In the genomic region with DNA sequence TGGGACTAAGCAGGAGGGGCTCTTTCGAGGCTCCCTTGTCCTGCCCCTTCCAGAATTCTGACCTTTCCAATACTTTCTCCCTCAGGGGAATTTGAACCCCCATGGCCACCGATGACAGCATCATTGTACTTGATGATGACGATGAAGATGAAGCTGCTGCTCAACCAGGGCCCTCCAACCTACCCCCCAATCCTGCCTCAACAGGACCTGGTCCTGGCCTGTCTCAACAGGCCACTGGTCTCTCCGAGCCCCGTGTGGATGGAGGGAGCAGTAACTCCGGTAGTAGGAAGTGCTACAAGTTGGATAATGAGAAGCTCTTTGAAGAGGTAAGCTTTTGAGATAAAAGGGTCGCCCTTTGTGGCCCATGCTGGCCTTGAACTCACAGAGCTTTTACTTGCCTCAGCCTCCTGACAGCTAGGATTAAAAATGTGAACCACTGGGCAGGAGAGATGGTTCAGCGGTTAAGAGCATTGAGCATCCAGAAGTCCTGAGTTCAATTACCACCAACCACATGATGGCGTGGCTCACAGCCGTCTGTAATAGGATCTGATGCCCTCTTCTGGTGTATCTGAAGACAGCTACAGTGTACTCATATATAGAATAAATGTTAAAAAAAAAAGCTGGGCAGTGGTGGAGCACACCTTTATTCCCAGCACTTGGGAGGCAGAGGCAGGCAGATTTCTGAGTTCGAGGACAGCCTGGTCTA, we compare ENCODE assay signal across 8 mouse cellular contexts. TPM values are rescaled to one million over a fixed set of nuclear protein-coding genes. Genes with fewer than 3 reads are reported as not detected.
DNase-seq lines count a peak whose midpoint lies in the region; ATAC-seq lines count a peak whose summit lies in the region.

No protein-coding gene starts in this region.

- no peak for ATAC-seq in embryonic facial prominence, embryonic 14.5 days (ENCODE audit: low read depth)
- ATAC-seq in limb, embryonic 15.5 days (ENCODE audit: insufficient number of reproducible peaks, low FRiP score, low TSS enrichment, low read depth): no peak

- no peaks in the 10 kb centered on the region for H3K27me3 ChIP-seq in embryonic facial prominence, embryonic 14.5 days (replicated peaks; ENCODE audit: control insufficient read depth, insufficient read depth, low read length)
- no peaks in the 10 kb centered on the region for H3K27me3 ChIP-seq in limb, embryonic 15.5 days

- H3K27ac ChIP-seq in embryonic facial prominence, embryonic 14.5 days (replicated peaks; ENCODE audit: low read depth, low read length): peak overlapping the region; percentile 92
- peak overlapping the region; percentile 94 for H3K27ac ChIP-seq in limb, embryonic 15.5 days

- peak overlapping the region; percentile 97 for H3K4me2 ChIP-seq in embryonic facial prominence, embryonic 14.5 days (ENCODE audit: low read depth, low read length)
- H3K4me2 ChIP-seq in limb, embryonic 15.5 days: peak overlapping the region; percentile 96

- peaks cover 17% of the 10 kb centered on the region for H3K4me1 ChIP-seq in embryonic facial prominence, embryonic 14.5 days (ENCODE audit: control insufficient read depth, insufficient read depth, low read length)
- H3K4me1 ChIP-seq in limb, embryonic 15.5 days: peaks cover 47% of the 10 kb centered on the region

- H3K9me3 ChIP-seq in embryonic facial prominence, embryonic 14.5 days (ENCODE audit: control insufficient read depth, low read length): no peaks in the 10 kb centered on the region
- H3K9me3 ChIP-seq in limb, embryonic 15.5 days: no peaks in the 10 kb centered on the region

- 42% methylated on average over 11 of the region's 11 CpGs for WGBS in embryonic facial prominence, embryonic 14.5 days
- 42% methylated on average over 11 of the region's 11 CpGs for WGBS in limb, embryonic 15.5 days

- H3K9ac ChIP-seq in embryonic facial prominence, embryonic 14.5 days (ENCODE audit: low read depth, low read length): peak overlapping the region; percentile 93
- peak overlapping the region; percentile 83; the same call in 1 of the 2 replicates for H3K9ac ChIP-seq in limb, embryonic 15.5 days

- H3K4me3 ChIP-seq in embryonic facial prominence, embryonic 14.5 days (ENCODE audit: low read depth, low read length): peak overlapping the region; percentile 95
- peak overlapping the region; percentile 93 for H3K4me3 ChIP-seq in limb, embryonic 15.5 days

- H3K36me3 ChIP-seq in embryonic facial prominence, embryonic 14.5 days (ENCODE audit: control insufficient read depth, insufficient read depth, low read length): peaks cover 42% of the 10 kb centered on the region
- H3K36me3 ChIP-seq in limb, embryonic 15.5 days: peaks cover 38% of the 10 kb centered on the region

- peak; percentile 60 for DNase-seq in cerebellum, adult 9-11 months
- DNase-seq in cerebellum, postnatal 14 days: no peak
- DNase-seq in 416B (ENCODE audit: low read depth): peak; percentile 66
- no peak for DNase-seq in embryonic facial prominence, embryonic 14.5 days (ENCODE audit: low spot score)
- DNase-seq in right cerebral cortex, postnatal 4 days: no peak
- no peak for DNase-seq in adrenal gland, adult (ENCODE audit: inconsistent age in 2 of 2, low spot score in 1 of 2)
- DNase-seq in urinary bladder, postnatal 4 days (ENCODE audit: low spot score in 2 of 2): no peak

RNA-seq across cellular contexts. Expression of a gene that starts 1.3 kb away (rescaled TPM):
- 34.8 and 38.2 TPM in 2 replicates for polyA plus RNA-seq in embryonic facial prominence, embryonic 14.5 days (2014; fragmentation: Nextera tagmentation; extraction: Ambion mirVana)
- 47.2 and 55.7 TPM in 2 replicates for polyA plus RNA-seq in limb, embryonic 15.5 days (2015; fragmentation: Nextera tagmentation; extraction: Ambion mirVana)

RNA-seq across cellular contexts. Expression of a gene that starts 5.2 kb away (rescaled TPM):
- 31.9 and 32.0 TPM in 2 replicates for polyA plus RNA-seq in embryonic facial prominence, embryonic 14.5 days (2014; fragmentation: Nextera tagmentation; extraction: Ambion mirVana)
- polyA plus RNA-seq in limb, embryonic 15.5 days (2015; fragmentation: Nextera tagmentation; extraction: Ambion mirVana): 42.1 and 46.3 TPM in 2 replicates

RNA-seq across cellular contexts. Expression of a gene that starts 5.2 kb away (rescaled TPM):
- 8.9 and 11.6 TPM in 2 replicates for polyA plus RNA-seq in embryonic facial prominence, embryonic 14.5 days (2014; fragmentation: Nextera tagmentation; extraction: Ambion mirVana)
- polyA plus RNA-seq in limb, embryonic 15.5 days (2015; fragmentation: Nextera tagmentation; extraction: Ambion mirVana): 14.0 and 15.5 TPM in 2 replicates

RNA-seq across cellular contexts. Expression of a gene that starts 5.6 kb away (rescaled TPM):
- not detected in 2 replicates for polyA plus RNA-seq in embryonic facial prominence, embryonic 14.5 days (2014; fragmentation: Nextera tagmentation; extraction: Ambion mirVana)
- polyA plus RNA-seq in limb, embryonic 15.5 days (2015; fragmentation: Nextera tagmentation; extraction: Ambion mirVana): 0.19 and 0.30 TPM in 2 replicates

RNA-seq across cellular contexts. Expression of a gene that starts 18.8 kb away (rescaled TPM):
- polyA plus RNA-seq in embryonic facial prominence, embryonic 14.5 days (2014; fragmentation: Nextera tagmentation; extraction: Ambion mirVana): 34.5 and 43.4 TPM in 2 replicates
- 51.8 and 58.5 TPM in 2 replicates for polyA plus RNA-seq in limb, embryonic 15.5 days (2015; fragmentation: Nextera tagmentation; extraction: Ambion mirVana)

Comparison
In these comparisons a context has a peak if more than half of its experiments do, and no peak if none do; other contexts are left out.
1. DNase-seq: peak in cerebellum, adult 9-11 months (single experiment) and 416B (single experiment); none in cerebellum, postnatal 14 days (0 of 2), embryonic facial prominence, embryonic 14.5 days (single experiment), right cerebral cortex, postnatal 4 days (single experiment), adrenal gland, adult (0 of 2) and urinary bladder, postnatal 4 days (0 of 2).